Mouse (Mus musculus) heart, adult 2 months (tissue): ENCODE measurements around the gene Olfr1368. TPM values are rescaled to one million over a fixed set of nuclear protein-coding genes. Genes with fewer than 3 reads are reported as not detected.
"Not testable (repeated sequence)": the region's sequence is repeated elsewhere in the genome, so short reads cannot be mapped to it uniquely, and the experiment has no call there.

ENCODE experiments used
- DNase-seq, 2 experiments: peaks; one replicate each; pipeline ENCODE4 v3.0.0; 2021
- H3K27ac ChIP-seq: fragments of 200-600 bp; 2 replicates; pipeline ENCODE4 v1.8.1; 2022
- H3K27me3 ChIP-seq: fragments of 200-500 bp; 2 replicates; pipeline ENCODE4 v1.6.1; 2012; ENCODE audit warnings: mild to moderate bottlenecking, low read length, inconsistent platforms, mixed read lengths; ENCODE audit not compliant: control insufficient read depth, insufficient read depth
- H3K36me3 ChIP-seq: fragments of 200-500 bp; 2 replicates; pipeline ENCODE4 v1.6.1; 2012; ENCODE audit warnings: low read length, inconsistent platforms; ENCODE audit not compliant: control insufficient read depth, insufficient read depth
- H3K4me1 ChIP-seq: fragments of 200-500 bp; 2 replicates; pipeline ENCODE4 v1.6.1; 2011; ENCODE audit warnings: low read length; ENCODE audit not compliant: control insufficient read depth, insufficient read depth
- H3K4me3 ChIP-seq: fragments of 200-600 bp; 2 replicates; pipeline ENCODE4 v1.8.1; 2022
- H3K79me2 ChIP-seq: fragments of 200-500 bp; replicated peaks from 2 replicates; pipeline ENCODE4 v1.6.1; 2012; ENCODE audit warnings: mild to moderate bottlenecking, inconsistent platforms, low read length, moderate library complexity, mixed read lengths; ENCODE audit not compliant: control insufficient read depth, insufficient read depth
- H3K9ac ChIP-seq: fragments of 200-500 bp; 2 replicates; pipeline ENCODE4 v1.6.1; 2012; ENCODE audit warnings: low read depth, mild to moderate bottlenecking, control low read depth, inconsistent platforms, low read length, mixed read lengths
- CTCF ChIP-seq: fragments of 200-600 bp; IDR thresholded peaks from 2 replicates; pipeline ENCODE4 v1.8.1; 2022; ENCODE audit warnings: antibody characterized with exemption, mild to moderate bottlenecking, moderate library complexity
- EP300 ChIP-seq: fragments of 200-500 bp; IDR thresholded peaks from 2 replicates; pipeline ENCODE4 v1.6.1; 2011; ENCODE audit warnings: low read depth, low read length, control low read depth; ENCODE audit not compliant: insufficient read depth
- POLR2A ChIP-seq: fragments of 200-500 bp; IDR thresholded peaks from 2 replicates; pipeline ENCODE4 v1.6.1; 2011; ENCODE audit warnings: mild to moderate bottlenecking, low read depth, low read length, control low read depth; ENCODE audit not compliant: insufficient read depth
- WGBS: fragments of 180-500 bp; shearing (Covaris S2); methylation state at CpG from one replicate; pipeline ENCODE4 v1.1.7; 2018; 5-methylcytosine and 5-hydroxymethylcytosine counted together
- intact Hi-C: fragments of 180-260 bp; cut with DNase I; formaldehyde crosslinking; loops from one replicate; pipeline ENCODE4 v1.15.1; 2025
- polyA plus RNA-seq: library from polyadenylated mRNA; depleted of rRNA; stranded (reverse); fragments of >200 nt; gene quantifications from 2 replicates; pipeline ENCODE4 v1.2.3, GENCODE M21; 2012; rRNA removed
- total RNA-seq, 2 experiments: library from RNA; stranded (reverse); gene quantifications; 2 replicates each; pipeline ENCODE4 v1.2.3; 2021

Olfr1368 gene
- total and polyA plus RNA-seq, 3 experiments = not detected

- no peak overlapping the region for H3K9ac ChIP-seq
- no peak for TF ChIP-seq POLR2A
- TF ChIP-seq EP300 = no peak
- TF ChIP-seq CTCF = no peak
- WGBS = 40% methylated on average over 4 of the region's 4 CpGs
- no peak overlapping the region for H3K4me3 ChIP-seq
- H3K4me1 ChIP-seq = no peaks in the 10 kb centered on the region
- no peaks in the 10 kb centered on the region for H3K79me2 ChIP-seq
- no peak for DNase-seq
- no peaks in the 10 kb centered on the region for H3K36me3 ChIP-seq
- intact Hi-C loops = no loop called here
- H3K27me3 ChIP-seq = no peaks in the 10 kb centered on the region
- H3K27ac ChIP-seq = no peak overlapping the region
Measured at GRCm38 (mm10) chr13:21114121-21114520, 31.5 kb downstream of the Olfr1368 start.

GRCm38 (mm10) chr13:21111183-21111582 lies 34.5 kb downstream of the Olfr1368 start, which contains the start of gene Olfr1369-ps1:
Olfr1369-ps1 (plus strand) TSS chr13:21111483.
- intact Hi-C loops, H3K4me1 ChIP-seq, H3K36me3 ChIP-seq, H3K4me3 ChIP-seq, H3K27me3 ChIP-seq, H3K27ac ChIP-seq, H3K79me2 ChIP-seq, DNase-seq, H3K9ac ChIP-seq: not testable (repeated sequence)
- WGBS = 73% methylated on average over 3 of the region's 3 CpGs

DNA sequence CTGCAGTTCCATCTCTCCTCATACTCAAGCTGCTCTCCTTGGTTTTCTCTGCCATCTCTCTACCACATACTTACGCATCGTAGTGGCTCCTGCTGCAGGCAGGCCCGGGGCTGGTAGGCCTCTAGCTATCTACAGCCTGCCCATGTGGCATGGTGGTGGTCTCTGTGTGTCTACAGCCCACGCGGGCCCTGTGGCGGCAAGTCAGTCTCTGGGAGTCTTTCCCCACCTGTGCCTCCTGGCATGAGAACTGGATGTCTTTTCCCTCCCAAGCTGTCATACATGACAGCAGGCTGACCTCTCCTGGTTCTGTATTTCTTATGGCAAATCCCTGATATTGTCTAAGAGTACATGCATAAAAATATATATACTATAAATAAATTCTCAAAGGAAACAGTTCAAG lies 35.2 kb downstream of the Olfr1368 start:
- DNase-seq = no peak
- TF ChIP-seq POLR2A (no peak), EP300 (no peak), CTCF (no peak)
- 90% methylated on average over 6 of the region's 6 CpGs for WGBS
- no peak overlapping the region for H3K9ac ChIP-seq
- no peak overlapping the region for H3K27ac ChIP-seq
- no peak overlapping the region for H3K4me3 ChIP-seq
- H3K4me1 ChIP-seq = no peaks in the 10 kb centered on the region
- H3K79me2 ChIP-seq = no peaks in the 10 kb centered on the region
- H3K36me3 ChIP-seq = no peaks in the 10 kb centered on the region
- intact Hi-C loops = no loop called here
- no peaks in the 10 kb centered on the region for H3K27me3 ChIP-seq

- H3K36me3 ChIP-seq = no peaks in the 10 kb centered on the region
- no peaks in the 10 kb centered on the region for H3K4me1 ChIP-seq
- TF ChIP-seq EP300 (no peak), POLR2A (no peak), CTCF (no peak)
- no peak for DNase-seq
- H3K27ac ChIP-seq = no peak overlapping the region
- H3K79me2 ChIP-seq = no peaks in the 10 kb centered on the region
- H3K4me3 ChIP-seq = no peak overlapping the region
- no peaks in the 10 kb centered on the region for H3K27me3 ChIP-seq
- WGBS = 53% methylated on average over 3 of the region's 3 CpGs
- H3K9ac ChIP-seq = no peak overlapping the region
- intact Hi-C loops = no loop called here
Measured at GRCm38 (mm10) chr13:21109759-21110158, 35.9 kb downstream of the Olfr1368 start.

Other genes with a start within 250 kb of the Olfr1368 start
- gene Olfr1370, start 70.9 kb downstream of the Olfr1368 start, total RNA-seq = not detected
- not detected in 2 replicates for gene Olfr1370, start 70.9 kb downstream of the Olfr1368 start, polyA plus RNA-seq
- gene Olfr1369-ps1, start 34.4 kb downstream of the Olfr1368 start, total RNA-seq = not detected
- gene Olfr1369-ps1, start 34.4 kb downstream of the Olfr1368 start, polyA plus RNA-seq = not detected in 2 replicates
- not detected for gene Olfr263, start 16.2 kb downstream of the Olfr1368 start, total RNA-seq
- gene Olfr263, start 16.2 kb downstream of the Olfr1368 start, polyA plus RNA-seq = not detected in 2 replicates
- 10 to 100 TPM; 18.8 to 19.8 TPM for gene Trim27, start 33.6 kb upstream of the Olfr1368 start, total RNA-seq
- 13.5 and 17.2 TPM in 2 replicates for gene Trim27, start 33.6 kb upstream of the Olfr1368 start, polyA plus RNA-seq
- not detected for gene Gpx5, start 146.9 kb upstream of the Olfr1368 start, total RNA-seq
- not detected in 2 replicates for gene Gpx5, start 146.9 kb upstream of the Olfr1368 start, polyA plus RNA-seq
- gene Gpx6, start 166.3 kb upstream of the Olfr1368 start, total RNA-seq = not detected
- gene Gpx6, start 166.3 kb upstream of the Olfr1368 start, polyA plus RNA-seq = not detected in 2 replicates
- not detected for gene Olfr1367, start 201.0 kb upstream of the Olfr1368 start, total RNA-seq
- not detected in 2 replicates for gene Olfr1367, start 201.0 kb upstream of the Olfr1368 start, polyA plus RNA-seq
- 1 to 10 TPM; 4.8 to 5.1 TPM for gene Zscan12, start 217.0 kb upstream of the Olfr1368 start, total RNA-seq
- gene Zscan12, start 217.0 kb upstream of the Olfr1368 start, polyA plus RNA-seq = 1.3 and 2.5 TPM in 2 replicates